Mouse (Mus musculus): Measurements from ENCODE around the gene Stx18.

DNA sequence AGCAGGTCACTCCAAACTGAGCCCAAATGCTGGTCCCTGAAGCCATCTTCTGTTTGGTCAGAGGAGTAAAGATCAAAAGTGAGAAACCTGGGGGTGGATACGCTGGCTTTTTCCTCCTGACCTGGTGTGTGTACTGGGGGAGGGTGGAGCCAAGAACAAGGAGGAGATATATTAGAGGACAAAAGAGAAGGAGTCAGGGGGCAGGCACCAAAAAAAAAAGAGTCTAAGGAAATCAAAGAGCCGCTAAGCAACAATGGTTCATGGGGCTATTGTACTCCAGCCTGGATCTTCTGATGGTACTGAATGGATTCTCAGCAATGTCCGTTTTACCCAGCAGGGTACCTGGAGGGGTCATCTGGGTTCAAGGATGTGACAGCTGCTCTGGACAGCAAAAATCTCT is 23.6 kb upstream of the Stx18 start:
- TF ChIP-seq CTCF (IDR thresholded peaks at IDR 0.05; ENCODE audit: borderline replicate concordance, insufficient read depth, low read depth, low read length) (no peak), POLR2A (IDR thresholded peaks at IDR 0.05; ENCODE audit: borderline replicate concordance, insufficient read depth, low read length) (no peak)

All from cerebellum, adult 2 months (tissue).